Mouse (Mus musculus) intestine, embryonic 14.5 days (tissue): ENCODE results near the gene Igtp. TPM values are rescaled to one million over a fixed set of nuclear protein-coding genes. Genes with fewer than 3 reads are reported as not detected.
A peak's percentile ranks its signal among the peaks of the same experiment; 100 is the strongest.
"Not testable (repeated sequence)": the region's sequence is repeated elsewhere in the genome, so short reads cannot be mapped to it uniquely, and the experiment has no call there.

ENCODE experiments used
- ATAC-seq: fragments of 200-750 bp; cut with Nextera tagmentation; replicated peaks from 2 replicates; pipeline ENCODE4 v1.8.0; 2017; ENCODE audit warnings: low read depth, moderate number of reproducible peaks, moderate TSS enrichment, moderate library complexity; ENCODE audit not compliant: low FRiP score, low TSS enrichment
- DNase-seq: peaks from one replicate; pipeline ENCODE4 v3.0.0-alpha.2; 2018; ENCODE audit warnings: low spot score
- H3K27ac ChIP-seq: fragments of 300-500 bp; sonication (generic); 2 replicates; pipeline ENCODE4 v1.5.1; 2014; ENCODE audit warnings: low read depth, mild to moderate bottlenecking, control low read depth
- H3K27me3 ChIP-seq: fragments of 300-500 bp; sonication (generic); replicated peaks from 2 replicates; pipeline ENCODE4 v1.6.1; 2014; ENCODE audit warnings: low read length, control low read depth; ENCODE audit not compliant: control insufficient read depth, insufficient read depth
- H3K36me3 ChIP-seq: fragments of 300-500 bp; sonication (generic); 2 replicates; pipeline ENCODE4 v1.6.1; 2014; ENCODE audit warnings: low read length, control low read depth; ENCODE audit not compliant: control insufficient read depth, insufficient read depth
- H3K4me1 ChIP-seq: fragments of 300-500 bp; sonication (generic); replicated peaks from 2 replicates; pipeline ENCODE4 v1.6.1; 2014; ENCODE audit warnings: low read length, control low read depth, mixed read lengths; ENCODE audit not compliant: control insufficient read depth, insufficient read depth
- H3K4me2 ChIP-seq: fragments of 300-500 bp; sonication (generic); 2 replicates; pipeline ENCODE4 v1.6.1; 2014; ENCODE audit warnings: low read length
- H3K4me3 ChIP-seq: fragments of 300-500 bp; sonication (generic); 2 replicates; pipeline ENCODE4 v1.5.1; 2014; ENCODE audit warnings: low read depth, low read length, control low read depth, mixed read lengths
- H3K9ac ChIP-seq: fragments of 300-500 bp; sonication (generic); 2 replicates; pipeline ENCODE4 v1.6.1; 2014; ENCODE audit warnings: mild to moderate bottlenecking, low read length
- H3K9me3 ChIP-seq: fragments of 300-500 bp; sonication (generic); 2 replicates; pipeline ENCODE4 v1.6.1; 2016; ENCODE audit warnings: low read length, control low read depth; ENCODE audit not compliant: control insufficient read depth
- WGBS: fragments of 180-500 bp; shearing (Covaris S2); extraction: QIAGEN DNeasy Blood & Tissue Kit; methylation state at CpG from one replicate; pipeline ENCODE4 v1.1.7; 2014; 5-methylcytosine and 5-hydroxymethylcytosine counted together
- polyA plus RNA-seq: library from polyadenylated mRNA; unstranded; fragments of >200 nt; fragmentation: Nextera tagmentation; extraction: Ambion mirVana; gene quantifications from 2 replicates; pipeline ENCODE4 v1.2.1, GENCODE M21; 2014

Gene Igtp
- polyA plus RNA-seq, 1 experiment from 2014 or later, result 6.6 TPM

- DNase-seq (peak; percentile 71), ATAC-seq (peak; percentile 57)
- H3K4me1 ChIP-seq, result no peaks in the 10 kb centered on the region
- no peak overlapping the region for H3K27ac ChIP-seq
- H3K36me3 ChIP-seq, result peaks cover 37% of the 10 kb centered on the region
- no peak overlapping the region for H3K9ac ChIP-seq
- H3K4me3 ChIP-seq, result no peak overlapping the region
- H3K4me2 ChIP-seq, result no peak overlapping the region
- no peaks in the 10 kb centered on the region for H3K27me3 ChIP-seq
- no peaks in the 10 kb centered on the region for H3K9me3 ChIP-seq
- 29% methylated on average over 3 of the region's 3 CpGs for WGBS
Observed at GRCm38 (mm10) chr11:58179563-58179962, 19.8 kb upstream of the Igtp start.

GRCm38 (mm10) chr11:58179986-58180385 lies 19.4 kb upstream of the Igtp start:
- WGBS, result 92% methylated on average over 6 of the region's 6 CpGs
- ATAC-seq, result 0 out of 2 replicates have a peak, but pooled peaks have one; percentile 20
- H3K4me1 ChIP-seq, H3K4me2 ChIP-seq, H3K9me3 ChIP-seq, H3K4me3 ChIP-seq, H3K9ac ChIP-seq, DNase-seq, H3K27ac ChIP-seq, H3K27me3 ChIP-seq: not testable (repeated sequence)
- H3K36me3 ChIP-seq, result peaks cover 33% of the 10 kb centered on the region

DNA sequence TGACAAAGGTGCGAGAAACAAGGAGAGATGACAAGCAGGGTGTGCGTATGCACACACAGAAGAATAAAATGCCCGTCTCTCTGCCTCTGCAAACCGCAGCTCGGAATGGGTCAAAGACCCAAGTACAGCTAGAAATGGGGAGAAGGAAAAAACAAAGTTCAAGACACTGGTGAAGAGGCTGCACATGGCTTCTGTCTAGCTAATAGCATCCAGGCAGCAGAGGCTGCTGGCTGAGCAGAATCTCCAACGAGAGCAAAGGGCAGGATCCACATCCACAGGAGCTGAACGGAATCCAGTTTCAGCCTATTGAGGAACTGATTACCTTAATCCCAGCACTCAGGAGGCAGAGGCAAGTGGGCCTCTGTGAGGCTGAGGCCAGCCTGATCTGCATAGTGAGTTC lies 18.6 kb upstream of the Igtp start:
- H3K9ac ChIP-seq, result no peak overlapping the region
- H3K4me1 ChIP-seq, result no peaks in the 10 kb centered on the region
- H3K36me3 ChIP-seq, result peaks cover 26% of the 10 kb centered on the region
- DNase-seq, result no peak
- WGBS, result 72% methylated on average over 7 of the region's 7 CpGs
- H3K27ac ChIP-seq, result 0 out of 2 replicates have a peak overlapping the region, but pooled peaks have one; percentile 3
- H3K4me3 ChIP-seq, result no peak overlapping the region
- H3K9me3 ChIP-seq, result no peaks in the 10 kb centered on the region
- H3K4me2 ChIP-seq, result no peak overlapping the region
- no peaks in the 10 kb centered on the region for H3K27me3 ChIP-seq
- no peak for ATAC-seq

DNA sequence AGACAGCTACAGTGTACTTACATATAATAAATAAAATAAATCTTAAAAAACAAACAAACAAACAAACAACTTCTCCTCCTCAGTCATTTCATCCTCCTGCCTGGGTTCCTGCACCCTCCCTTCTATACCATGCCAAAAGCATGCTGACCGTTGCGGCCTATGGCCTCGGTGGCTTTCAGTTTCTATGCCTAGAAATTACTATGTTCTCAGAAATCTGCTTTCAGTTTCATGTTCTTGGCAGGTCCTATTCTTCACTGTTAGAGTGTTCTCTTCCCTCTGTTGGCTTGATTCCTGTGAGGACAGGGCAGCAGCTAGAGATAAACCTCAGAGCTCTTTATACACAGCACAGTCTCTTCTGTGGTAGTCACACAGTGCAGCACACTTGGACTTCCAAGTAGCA lies 15.8 kb upstream of the Igtp start:
- DNase-seq, result no peak
- ATAC-seq, result no peak
- no peaks in the 10 kb centered on the region for H3K4me1 ChIP-seq
- H3K36me3 ChIP-seq, result no peaks in the 10 kb centered on the region
- H3K4me2 ChIP-seq, result no peak overlapping the region
- H3K27ac ChIP-seq, result no peak overlapping the region
- H3K4me3 ChIP-seq, result no peak overlapping the region
- no peak overlapping the region for H3K9ac ChIP-seq
- no peaks in the 10 kb centered on the region for H3K27me3 ChIP-seq
- H3K9me3 ChIP-seq, result no peaks in the 10 kb centered on the region
- WGBS, result 90% methylated on average over 3 of the region's 3 CpGs

- ATAC-seq (no peak), DNase-seq (no peak)
- H3K4me1 ChIP-seq, result peaks cover 7% of the 10 kb centered on the region; the same call in 1 of the 2 replicates
- no peak overlapping the region for H3K4me3 ChIP-seq
- no peak overlapping the region for H3K4me2 ChIP-seq
- H3K27ac ChIP-seq, result no peak overlapping the region
- no peaks in the 10 kb centered on the region for H3K36me3 ChIP-seq
- H3K9ac ChIP-seq, result no peak overlapping the region
- no peaks in the 10 kb centered on the region for H3K27me3 ChIP-seq
- H3K9me3 ChIP-seq, result no peaks in the 10 kb centered on the region
- WGBS, result 90% methylated on average over 6 of the region's 6 CpGs
Observed at GRCm38 (mm10) chr11:58189675-58190074, 9.7 kb upstream of the Igtp start.

GRCm38 (mm10) chr11:58193326-58193725 lies 6.0 kb upstream of the Igtp start:
- H3K27ac ChIP-seq, result peak overlapping the region; percentile 25
- H3K4me1 ChIP-seq, result peaks cover 7% of the 10 kb centered on the region; the same call in 1 of the 2 replicates
- ATAC-seq (no peak), DNase-seq (no peak)
- 30% methylated on average over 3 of the region's 3 CpGs for WGBS
- H3K9me3 ChIP-seq, result no peaks in the 10 kb centered on the region
- H3K27me3 ChIP-seq, result no peaks in the 10 kb centered on the region
- no peak overlapping the region for H3K4me2 ChIP-seq
- H3K4me3 ChIP-seq, result no peak overlapping the region
- H3K9ac ChIP-seq, result no peak overlapping the region
- H3K36me3 ChIP-seq, result no peaks in the 10 kb centered on the region

GRCm38 (mm10) chr11:58193860-58194520 lies 5.4 kb upstream of the Igtp start:
- 42% methylated on average over 4 of the region's 4 CpGs for WGBS
- H3K4me1 ChIP-seq, result peaks cover 7% of the 10 kb centered on the region; the same call in 1 of the 2 replicates
- H3K36me3 ChIP-seq, result no peaks in the 10 kb centered on the region
- H3K27ac ChIP-seq, result no peak overlapping the region
- H3K4me3 ChIP-seq, result no peak overlapping the region
- no peak for ATAC-seq
- H3K4me2 ChIP-seq, result no peak overlapping the region
- H3K9ac ChIP-seq, result no peak overlapping the region
- H3K9me3 ChIP-seq, result no peaks in the 10 kb centered on the region
- H3K27me3 ChIP-seq, result no peaks in the 10 kb centered on the region
- DNase-seq, result no peak

- H3K4me1 ChIP-seq, result peaks cover 6% of the 10 kb centered on the region; the same call in 1 of the 2 replicates
- H3K4me3 ChIP-seq, result peak overlapping the region; percentile 68; the same call in 1 of the 2 replicates
- H3K9ac ChIP-seq, result no peak overlapping the region
- H3K4me2 ChIP-seq, result peak overlapping the region; percentile 67; the same call in 1 of the 2 replicates
- DNase-seq (no peak), ATAC-seq (no peak)
- H3K27ac ChIP-seq, result no peak overlapping the region; the same call in 1 of the 2 replicates
- no peaks in the 10 kb centered on the region for H3K27me3 ChIP-seq
- no peaks in the 10 kb centered on the region for H3K9me3 ChIP-seq
- no peaks in the 10 kb centered on the region for H3K36me3 ChIP-seq
- WGBS, result 93% methylated on average over 4 of the region's 4 CpGs
Observed at GRCm38 (mm10) chr11:58198663-58199062, 693 bp upstream of the Igtp start.

GRCm38 (mm10) chr11:58200226-58200625 lies 870 bp downstream of the Igtp start:
- Histone ChIP-seq H3K9ac (no peak overlapping the region), H3K9me3 (no peaks in the 10 kb centered on the region), H3K27me3 (no peaks in the 10 kb centered on the region), H3K4me3 (no peak overlapping the region), H3K4me2 (peak overlapping the region; percentile 67; the same call in 1 of the 2 replicates), H3K4me1 (no peaks in the 10 kb centered on the region), H3K27ac (no peak overlapping the region), H3K36me3 (no peaks in the 10 kb centered on the region)
- ATAC-seq (no peak), DNase-seq (no peak)
- 93% methylated on average over 4 of the region's 4 CpGs for WGBS
